ENCODE assay signal across 8 mouse cellular contexts in the genomic region with DNA sequence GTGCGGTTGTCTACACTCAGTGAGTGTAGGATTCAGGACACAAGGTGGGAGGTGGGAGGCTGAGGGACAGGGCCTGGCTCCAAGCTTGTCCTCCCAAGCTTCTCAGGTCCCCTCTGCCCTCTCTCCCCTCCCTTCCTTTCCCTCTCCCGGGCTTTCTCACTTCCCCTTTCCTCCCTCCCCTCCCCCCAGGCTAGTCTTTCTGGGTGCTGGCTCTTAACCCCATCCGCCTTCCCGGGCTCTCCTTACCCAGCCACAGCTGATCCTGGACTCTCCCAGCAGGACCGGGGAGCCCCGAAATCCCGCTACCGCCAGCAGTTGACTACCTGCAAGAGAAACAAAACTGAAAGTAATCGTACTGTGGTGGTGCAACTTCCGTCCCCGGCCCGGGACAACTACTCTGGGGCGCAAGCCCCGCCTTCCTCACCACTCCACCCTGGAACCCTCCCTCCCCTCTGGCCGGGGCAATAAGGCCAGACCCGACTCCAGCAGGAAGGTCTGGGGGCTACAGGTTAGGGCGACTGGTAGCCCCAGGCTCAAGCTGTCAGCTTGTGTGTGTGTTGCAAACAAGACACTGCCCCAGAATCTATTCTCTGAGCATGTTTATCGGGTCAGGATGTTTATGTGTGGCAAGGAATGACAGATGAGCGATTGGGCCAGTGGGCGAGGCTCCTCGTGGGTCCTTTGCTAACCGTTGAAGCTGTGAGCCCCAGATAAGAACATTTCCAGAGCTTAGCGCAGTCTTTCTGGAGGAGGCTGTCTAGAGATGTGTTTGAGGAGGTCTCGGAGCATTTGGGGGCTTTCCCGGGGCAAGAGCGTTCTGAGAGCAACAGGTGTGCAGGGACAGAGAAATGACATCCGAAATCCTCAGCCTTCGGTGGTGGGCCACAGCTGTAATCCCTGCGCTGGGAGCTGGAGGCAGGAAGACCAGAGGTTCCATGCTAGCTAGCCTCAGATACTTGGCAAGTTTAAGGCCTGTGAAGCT. TPM values are rescaled to one million over a fixed set of nuclear protein-coding genes. Genes with fewer than 3 reads are reported as not detected.
A peak's percentile ranks its signal among the peaks of the same experiment; 100 is the strongest.
DNase-seq lines count a peak whose midpoint lies in the region; ATAC-seq and TF ChIP-seq lines count a peak whose summit lies in the region.

Gene Trim56 (minus strand): TSS at position 344 of the 982 bp plus-strand sequence.

- no peak within 1 kb of the TSS for H3K27ac ChIP-seq in hindbrain, embryonic 16.5 days (ENCODE audit: low read depth, low read length)
- peak within 1 kb of the TSS; percentile 93 for H3K27ac ChIP-seq in liver, embryonic 11.5 days (ENCODE audit: low read depth, low read length)
- H3K27ac ChIP-seq in stomach, postnatal 0 days (replicated peaks) = peak within 1 kb of the TSS; percentile 76

- H3K36me3 ChIP-seq in G1E (replicated peaks) = peaks cover 40% of the 10 kb centered on the region
- no peaks in the 10 kb centered on the region for H3K36me3 ChIP-seq in hindbrain, embryonic 16.5 days (ENCODE audit: control insufficient read depth, insufficient read depth, low read length)
- peaks cover 25% of the 10 kb centered on the region for H3K36me3 ChIP-seq in liver, embryonic 11.5 days (ENCODE audit: control insufficient read depth, insufficient read depth, low read length)
- H3K36me3 ChIP-seq in stomach, postnatal 0 days (ENCODE audit: control insufficient read depth, insufficient read depth, low read length) = peaks cover 14% of the 10 kb centered on the region

- peak; percentile 84 for ATAC-seq in G1E (ENCODE audit: extremely low read depth, insufficient number of reproducible peaks, low FRiP score, poor library complexity, severe bottlenecking)
- ATAC-seq in hindbrain, embryonic 16.5 days = 0 out of 2 replicates have a peak, but pooled peaks have one; percentile 30
- peak; percentile 91 for ATAC-seq in liver, embryonic 11.5 days (replicated peaks; ENCODE audit: low FRiP score)
- peak; percentile 87 for ATAC-seq in stomach, postnatal 0 days (ENCODE audit: low FRiP score, low TSS enrichment)

- peak; percentile 89 for DNase-seq in G1E (ENCODE audit: low spot score)
- DNase-seq in c-Kit-negative CD71-positive TER-119-positive erythroid progenitor cells, embryonic 14.5 days (ENCODE audit: low read depth, low spot score) = peak; percentile 81
- DNase-seq in gastrocnemius, adult 8-10 months (ENCODE audit: low spot score in 2 of 2) = peak; percentile 65 to 75
- DNase-seq in liver, embryonic 11.5 days (ENCODE audit: low spot score) = peak; percentile 84
- peak; percentile 55 to 72 for DNase-seq in monocyte, adult 2 months (ENCODE audit: low read depth in 1 of 2, low spot score in 2 of 2)
- DNase-seq in stomach, postnatal 0 days (ENCODE audit: low spot score) = peak; percentile 84
- no peak for DNase-seq in right cerebral cortex, postnatal 25 days

- no peak for TF ChIP-seq CTCF in G1E (IDR thresholded peaks at IDR 0.05; ENCODE audit: low read depth, low read length)
- TF ChIP-seq CTCF in stomach, postnatal 0 days (IDR thresholded peaks at IDR 0.05; ENCODE audit: low read depth) = no peak

- peaks cover 69% of the 10 kb centered on the region for H3K4me1 ChIP-seq in G1E (ENCODE audit: insufficient read depth, low read depth, low read length)
- peaks cover 7% of the 10 kb centered on the region for H3K4me1 ChIP-seq in hindbrain, embryonic 16.5 days (ENCODE audit: control insufficient read depth, insufficient read depth, low read depth, low read length)
- peaks cover 9% of the 10 kb centered on the region for H3K4me1 ChIP-seq in liver, embryonic 11.5 days (replicated peaks; ENCODE audit: control insufficient read depth, insufficient read depth, low read length)
- H3K4me1 ChIP-seq in stomach, postnatal 0 days (replicated peaks; ENCODE audit: control insufficient read depth, insufficient read depth) = peaks cover 7% of the 10 kb centered on the region; the same call in 1 of the 2 replicates

- H3K9ac ChIP-seq in hindbrain, embryonic 16.5 days (ENCODE audit: low read depth, low read length) = peak within 1 kb of the TSS; percentile 61
- peak within 1 kb of the TSS; percentile 87 for H3K9ac ChIP-seq in liver, embryonic 11.5 days (ENCODE audit: low read depth, low read length)
- H3K9ac ChIP-seq in stomach, postnatal 0 days (ENCODE audit: low read length) = peak within 1 kb of the TSS; percentile 77

- 10% methylated on average over 29 of the region's 29 CpGs for WGBS in hindbrain, embryonic 16.5 days
- 4% methylated on average over 29 of the region's 29 CpGs for WGBS in liver, embryonic 11.5 days
- WGBS in stomach, postnatal 0 days = 3% methylated on average over 28 of the region's 29 CpGs

- peak within 1 kb of the TSS; percentile 73 for H3K4me3 ChIP-seq in G1E (ENCODE audit: low read depth, low read length)
- H3K4me3 ChIP-seq in hindbrain, embryonic 16.5 days (ENCODE audit: low read length) = peak within 1 kb of the TSS; percentile 45
- H3K4me3 ChIP-seq in liver, embryonic 11.5 days (ENCODE audit: low read depth, low read length) = peak within 1 kb of the TSS; percentile 77
- peak within 1 kb of the TSS; percentile 62 for H3K4me3 ChIP-seq in stomach, postnatal 0 days (ENCODE audit: low read depth, low read length)

- peaks cover 26% of the 10 kb centered on the region for H3K9me3 ChIP-seq in G1E (replicated peaks)
- H3K9me3 ChIP-seq in hindbrain, embryonic 16.5 days (ENCODE audit: control insufficient read depth, low read length) = no peaks in the 10 kb centered on the region
- H3K9me3 ChIP-seq in liver, embryonic 11.5 days (ENCODE audit: control insufficient read depth, low read length) = peaks cover 31% of the 10 kb centered on the region
- H3K9me3 ChIP-seq in stomach, postnatal 0 days (ENCODE audit: control insufficient read depth, low read length) = no peaks in the 10 kb centered on the region

- TF ChIP-seq EP300 in stomach, postnatal 0 days (optimal IDR thresholded peaks at IDR 0.05) = no peak

- peak within 1 kb of the TSS; percentile 59 for H3K4me2 ChIP-seq in hindbrain, embryonic 16.5 days (ENCODE audit: low read length)
- peak within 1 kb of the TSS; percentile 94 for H3K4me2 ChIP-seq in liver, embryonic 11.5 days
- H3K4me2 ChIP-seq in stomach, postnatal 0 days (replicated peaks; ENCODE audit: low read depth) = peak within 1 kb of the TSS; percentile 70

- peaks cover 3% of the 10 kb centered on the region; the same call in 1 of the 2 replicates for H3K27me3 ChIP-seq in G1E (ENCODE audit: insufficient read depth, low read length)
- no peaks in the 10 kb centered on the region; the same call in 1 of the 2 replicates for H3K27me3 ChIP-seq in hindbrain, embryonic 16.5 days (replicated peaks; ENCODE audit: control insufficient read depth, insufficient read depth, low read length)
- H3K27me3 ChIP-seq in liver, embryonic 11.5 days (replicated peaks; ENCODE audit: control insufficient read depth, insufficient read depth, low read length) = no peaks in the 10 kb centered on the region
- H3K27me3 ChIP-seq in stomach, postnatal 0 days (ENCODE audit: control insufficient read depth, insufficient read depth, low read length) = no peaks in the 10 kb centered on the region

RNA-seq across cellular contexts. Expression of gene Trim56, which starts in this region (rescaled TPM):
- 29.7 and 55.3 TPM in 2 replicates for total RNA-seq in G1E (2014; fragmentation: Nextera tagmentation)
- total RNA-seq in G1E (2017) = 25.8 and 34.1 TPM in 2 replicates
- 16.7 and 19.2 TPM in 2 replicates for polyA plus RNA-seq in G1E (2012)
- total RNA-seq in gastrocnemius, adult 8-10 months (2022) = 1 to 10 TPM; 6.5 to 9.0 (median 7.8) TPM
- 1.8 and 2.3 TPM in 2 replicates for polyA plus RNA-seq in hindbrain, embryonic 16.5 days (2015; fragmentation: Nextera tagmentation; extraction: Ambion mirVana)
- polyA plus RNA-seq in liver, embryonic 11.5 days (2014; fragmentation: Nextera tagmentation; extraction: Ambion mirVana) = 8.7 and 8.8 TPM in 2 replicates
- polyA plus RNA-seq in stomach, postnatal 0 days (2015; fragmentation: Nextera tagmentation; extraction: Ambion mirVana) = 4.4 and 4.5 TPM in 2 replicates

Comparison
In these comparisons a context has a peak if more than half of its experiments do, and no peak if none do; other contexts are left out.
1. ATAC-seq: peak in every context shown above with its lines; median percentile 91 in liver, embryonic 11.5 days; 87 in stomach, postnatal 0 days; 84 in G1E; 30 in hindbrain, embryonic 16.5 days.